Mouse (Mus musculus) ES-E14 (cell line): ENCODE measurements around the gene Acot7. TPM values are rescaled to one million over a fixed set of nuclear protein-coding genes. Genes with fewer than 3 reads are reported as not detected.

Source experiments
- DNase-seq: peaks from one replicate; pipeline ENCODE4 v3.0.0-alpha.2; 2013; ENCODE audit warnings: low read depth, low spot score
- H3K27ac ChIP-seq: 2 replicates; pipeline ENCODE4 v1.5.1; 2012; ENCODE audit warnings: low read depth, mild to moderate bottlenecking, low read length, moderate library complexity, mixed read lengths; ENCODE audit not compliant: poor library complexity, insufficient read depth, severe bottlenecking
- H3K36me3 ChIP-seq: 2 replicates; pipeline ENCODE4 v1.6.1; 2012; ENCODE audit warnings: mild to moderate bottlenecking, low read length, moderate library complexity, mixed read lengths; ENCODE audit not compliant: control insufficient read depth, poor library complexity, insufficient read depth, severe bottlenecking
- H3K4me1 ChIP-seq, 2 experiments: fragments of 150-350 bp in 1 of 2; sonication (generic) in 1 of 2; 2 replicates each; pipeline ENCODE4 v1.6.1; 2012; ENCODE audit warnings: low read length in 2 of 2, mild to moderate bottlenecking in 1 of 2, mixed read lengths in 1 of 2; ENCODE audit not compliant: control insufficient read depth in 2 of 2, insufficient read depth in 2 of 2, poor library complexity in 1 of 2
- H3K4me3 ChIP-seq, 2 experiments: fragments of 150-350 bp in 1 of 2; sonication (generic) in 1 of 2; 2 replicates each; pipeline ENCODE4 v1.5.1; 2012; ENCODE audit warnings: low read length in 2 of 2, low read depth in 1 of 2, mild to moderate bottlenecking in 1 of 2, mixed read lengths in 1 of 2; ENCODE audit not compliant: insufficient read depth in 1 of 2, poor library complexity in 1 of 2, severe bottlenecking in 1 of 2
- H3K9ac ChIP-seq: 2 replicates; pipeline ENCODE4 v1.6.1; 2012; ENCODE audit warnings: low read depth, mild to moderate bottlenecking, low read length, mixed read lengths; ENCODE audit not compliant: poor library complexity, insufficient read depth, severe bottlenecking
- H3K9me3 ChIP-seq: fragments of 150-350 bp; sonication (generic); 2 replicates; pipeline ENCODE4 v1.6.1; 2012; ENCODE audit warnings: low read depth, mild to moderate bottlenecking, low read length; ENCODE audit not compliant: control insufficient read depth, insufficient read depth
- CHD2 ChIP-seq: IDR thresholded peaks from 2 replicates; pipeline ENCODE4 v1.6.1; 2014; ENCODE audit warnings: mild to moderate bottlenecking, low read depth, low read length, inconsistent platforms
- HCFC1 ChIP-seq: IDR thresholded peaks from 2 replicates; pipeline ENCODE4 v1.6.1; 2012; ENCODE audit warnings: low read length, inconsistent platforms, borderline replicate concordance; ENCODE audit not compliant: insufficient read depth
- MAFK ChIP-seq: IDR thresholded peaks from 2 replicates; pipeline ENCODE4 v1.6.1; 2014; ENCODE audit warnings: mild to moderate bottlenecking, low read depth, low read length, inconsistent platforms; ENCODE audit not compliant: insufficient read depth
- ZC3H11A ChIP-seq: IDR thresholded peaks from 2 replicates; pipeline ENCODE4 v1.6.1; 2012; ENCODE audit warnings: low read depth, mild to moderate bottlenecking, inconsistent platforms, low read length, borderline replicate concordance
- ZNF384 ChIP-seq: IDR thresholded peaks from 2 replicates; pipeline ENCODE4 v1.6.1; 2012; ENCODE audit warnings: low read depth, low read length, inconsistent platforms
- in situ Hi-C, 2 experiments: fragments of 600-800 bp; cut with MboI; formaldehyde crosslinking; loops; one replicate each; pipeline ENCODE4 v1.15.1; 2025; ENCODE audit warnings: low sequenced_read_pairs in 2 of 2, inconsistent platforms in 1 of 2; ENCODE audit not compliant: unreplicated experiment in 2 of 2
- total RNA-seq: library from RNA; depleted of rRNA; stranded (reverse); fragments of 300-350 nt; gene quantifications from 2 replicates; pipeline ENCODE4 v1.2.3, GENCODE M21; 2012

Gene Acot7
- total RNA-seq, 1 experiment: 51.9 TPM

GRCm38 (mm10) chr4:152286887-152287286 is 109.0 kb downstream of the Acot7 start:
- H3K4me1 ChIP-seq: peaks cover 7 to 37% of the 10 kb centered on the region in 2 experiments; a peak in 2 of 4 replicates
- TF ChIP-seq CHD2 (no peak), ZC3H11A (no peak)
- H3K9me3 ChIP-seq: no peaks in the 10 kb centered on the region
- no peak overlapping the region for H3K9ac ChIP-seq
- H3K27ac ChIP-seq: no peak overlapping the region
- H3K4me3 ChIP-seq: peak overlapping the region; percentile 44 to 63; a peak in 3 of 4 replicates
- H3K36me3 ChIP-seq: no peaks in the 10 kb centered on the region
- peak; percentile 53 for DNase-seq
- in situ Hi-C loops: no loop called here

GRCm38 (mm10) chr4:152287317-152288120 is 109.6 kb downstream of the Acot7 start:
- H3K4me3 ChIP-seq: no peak overlapping the region
- no peak overlapping the region for H3K27ac ChIP-seq
- no peaks in the 10 kb centered on the region for H3K36me3 ChIP-seq
- TF ChIP-seq MAFK (no peak), ZNF384 (no peak), HCFC1 (no peak), CHD2 (no peak), ZC3H11A (no peak)
- peaks cover 7 to 39% of the 10 kb centered on the region in 2 experiments; a peak in 3 of 4 replicates for H3K4me1 ChIP-seq
- H3K9me3 ChIP-seq: no peaks in the 10 kb centered on the region
- DNase-seq: no peak
- no peak overlapping the region for H3K9ac ChIP-seq
- in situ Hi-C loops: no loop called here

- Histone ChIP-seq H3K4me3 (no peak overlapping the region), H3K36me3 (no peaks in the 10 kb centered on the region), H3K9me3 (no peaks in the 10 kb centered on the region), H3K9ac (no peak overlapping the region), H3K4me1 (peaks cover 7 to 44% of the 10 kb centered on the region in 2 experiments; a peak in 3 of 4 replicates), H3K27ac (no peak overlapping the region)
- TF ChIP-seq ZNF384 (no peak), MAFK (no peak), ZC3H11A (no peak), HCFC1 (no peak), CHD2 (no peak)
- no peak for DNase-seq
- in situ Hi-C loops: no loop called here
Observed at GRCm38 (mm10) chr4:152288398-152288945, 110.5 kb downstream of the Acot7 start.

GRCm38 (mm10) chr4:152290385-152290784 is 112.5 kb downstream of the Acot7 start:
- in situ Hi-C loops: no loop called here
- Histone ChIP-seq H3K9me3 (no peaks in the 10 kb centered on the region), H3K27ac (peak overlapping the region; percentile 11; the same call in 1 of the 2 replicates), H3K4me3 (peak overlapping the region; percentile 18 to 38; a peak in 3 of 4 replicates), H3K4me1 (peaks cover 7 to 46% of the 10 kb centered on the region in 2 experiments; a peak in 3 of 4 replicates), H3K36me3 (no peaks in the 10 kb centered on the region), H3K9ac (no peak overlapping the region; the same call in 1 of the 2 replicates)
- TF ChIP-seq ZC3H11A: no peak
- no peak for TF ChIP-seq HCFC1
- no peak for TF ChIP-seq MAFK
- no peak for TF ChIP-seq CHD2
- DNase-seq: peak; percentile 68

- no peak for TF ChIP-seq ZNF384
- TF ChIP-seq ZC3H11A: no peak
- no peak for TF ChIP-seq MAFK
- TF ChIP-seq CHD2: no peak
- TF ChIP-seq HCFC1: no peak
- DNase-seq: no peak
- Histone ChIP-seq H3K9ac (no peak overlapping the region), H3K27ac (peak overlapping the region; percentile 20; the same call in 1 of the 2 replicates), H3K4me1 (peaks cover 5 to 46% of the 10 kb centered on the region in 2 experiments; a peak in 3 of 4 replicates), H3K36me3 (no peaks in the 10 kb centered on the region), H3K4me3 (0 out of 4 replicates have a peak overlapping the region, but pooled peaks of 1 of the 2 experiments have one; percentile 18), H3K9me3 (no peaks in the 10 kb centered on the region)
- in situ Hi-C loops: no loop called here
Observed at GRCm38 (mm10) chr4:152290991-152291390, 113.1 kb downstream of the Acot7 start.
